Mouse (Mus musculus): ENCODE data around the gene Ffar3. TPM values are rescaled to one million over a fixed set of nuclear protein-coding genes. Genes with fewer than 3 reads are reported as not detected.
A peak's percentile ranks its signal among the peaks of the same experiment; 100 is the strongest.

The Ffar3 gene
- total and polyA plus RNA-seq, 3 experiments: not detected

DNA sequence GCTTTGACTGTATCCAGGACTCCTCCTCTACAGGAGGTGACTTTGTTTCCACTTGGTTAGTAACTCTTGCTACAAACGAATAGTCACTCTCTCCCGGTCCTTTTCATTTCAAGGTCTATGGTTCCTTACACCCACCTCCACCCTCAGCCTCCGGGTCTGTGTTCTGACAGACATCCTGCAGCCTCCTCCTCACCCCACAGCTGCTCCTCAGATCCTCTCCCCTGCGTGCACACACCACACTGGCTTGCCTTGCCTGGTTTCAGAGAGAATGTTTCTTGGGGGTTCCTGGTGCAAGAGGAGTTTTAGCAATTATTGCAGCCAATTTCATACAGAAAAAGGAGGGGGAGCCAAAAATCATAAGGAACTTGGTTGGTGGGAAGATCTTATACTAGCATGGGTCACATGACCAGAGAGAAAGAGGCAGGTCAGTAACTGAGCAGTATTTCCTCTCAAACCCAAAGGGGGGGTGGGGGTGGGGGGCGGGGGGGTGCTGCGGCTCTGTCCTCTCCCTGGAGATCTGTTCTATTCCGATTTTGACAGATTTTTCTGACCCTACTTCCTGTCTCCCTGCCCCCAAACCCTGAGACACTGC, 35.0 kb downstream of the Ffar3 start:
- TF ChIP-seq CTCF (IDR thresholded peaks at IDR 0.05): no peak
- no peak for TF ChIP-seq POLR2A (IDR thresholded peaks at IDR 0.05; ENCODE audit: insufficient read depth, low read depth, low read length)
- no peak for TF ChIP-seq EP300 (IDR thresholded peaks at IDR 0.05; ENCODE audit: insufficient read depth, low read depth, low read length)
- no peaks in the 10 kb centered on the region; the same call in 1 of the 2 replicates for H3K27me3 ChIP-seq (ENCODE audit: control insufficient read depth, insufficient read depth, low read length)
- no peak overlapping the region for H3K9ac ChIP-seq (ENCODE audit: low read depth, low read length)
- DNase-seq: no peak
- H3K4me3 ChIP-seq: no peak overlapping the region
- 48% methylated on average over 7 of the region's 7 CpGs for WGBS
- H3K27ac ChIP-seq: no peak overlapping the region
- H3K36me3 ChIP-seq (ENCODE audit: control insufficient read depth, insufficient read depth, low read length): no peaks in the 10 kb centered on the region
- intact Hi-C loops (cut with DNase I): no loop called here
- H3K4me1 ChIP-seq (ENCODE audit: control insufficient read depth, insufficient read depth, low read length): no peaks in the 10 kb centered on the region
- no peaks in the 10 kb centered on the region for H3K79me2 ChIP-seq (replicated peaks; ENCODE audit: control insufficient read depth, insufficient read depth, low read length)

DNA sequence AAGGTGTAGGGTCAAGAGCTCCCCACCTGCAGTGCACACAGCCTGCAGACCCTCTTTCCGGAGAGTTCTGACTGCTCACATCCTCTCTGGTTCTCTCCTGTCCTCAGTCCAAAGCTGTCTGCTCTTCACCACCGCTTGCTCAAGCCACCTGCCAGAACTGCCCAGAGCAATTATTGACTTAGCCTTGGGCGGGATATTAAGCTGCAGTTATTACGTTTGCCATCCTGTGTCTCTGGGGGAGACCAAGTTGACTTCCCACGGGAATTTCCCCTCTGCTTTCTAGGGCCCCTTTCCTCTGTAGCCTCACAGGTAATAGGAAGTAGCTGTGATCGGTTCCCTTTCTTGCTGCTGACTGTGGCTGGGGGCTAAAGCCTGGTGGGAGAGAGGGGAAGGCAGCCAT, 35.8 kb downstream of the Ffar3 start:
- no peak for DNase-seq
- no peak for TF ChIP-seq POLR2A (IDR thresholded peaks at IDR 0.05; ENCODE audit: insufficient read depth, low read depth, low read length)
- TF ChIP-seq EP300 (IDR thresholded peaks at IDR 0.05; ENCODE audit: insufficient read depth, low read depth, low read length): no peak
- TF ChIP-seq CTCF (IDR thresholded peaks at IDR 0.05): no peak
- H3K4me3 ChIP-seq: no peak overlapping the region
- intact Hi-C loops (cut with DNase I): no loop called here
- no peaks in the 10 kb centered on the region for H3K4me1 ChIP-seq (ENCODE audit: control insufficient read depth, insufficient read depth, low read length)
- H3K36me3 ChIP-seq (ENCODE audit: control insufficient read depth, insufficient read depth, low read length): no peaks in the 10 kb centered on the region
- no peaks in the 10 kb centered on the region for H3K79me2 ChIP-seq (replicated peaks; ENCODE audit: control insufficient read depth, insufficient read depth, low read length)
- WGBS: 52% methylated on average over 6 of the region's 6 CpGs
- no peak overlapping the region for H3K27ac ChIP-seq
- no peak overlapping the region for H3K9ac ChIP-seq (ENCODE audit: low read depth, low read length)
- no peaks in the 10 kb centered on the region; the same call in 1 of the 2 replicates for H3K27me3 ChIP-seq (ENCODE audit: control insufficient read depth, insufficient read depth, low read length)

DNA sequence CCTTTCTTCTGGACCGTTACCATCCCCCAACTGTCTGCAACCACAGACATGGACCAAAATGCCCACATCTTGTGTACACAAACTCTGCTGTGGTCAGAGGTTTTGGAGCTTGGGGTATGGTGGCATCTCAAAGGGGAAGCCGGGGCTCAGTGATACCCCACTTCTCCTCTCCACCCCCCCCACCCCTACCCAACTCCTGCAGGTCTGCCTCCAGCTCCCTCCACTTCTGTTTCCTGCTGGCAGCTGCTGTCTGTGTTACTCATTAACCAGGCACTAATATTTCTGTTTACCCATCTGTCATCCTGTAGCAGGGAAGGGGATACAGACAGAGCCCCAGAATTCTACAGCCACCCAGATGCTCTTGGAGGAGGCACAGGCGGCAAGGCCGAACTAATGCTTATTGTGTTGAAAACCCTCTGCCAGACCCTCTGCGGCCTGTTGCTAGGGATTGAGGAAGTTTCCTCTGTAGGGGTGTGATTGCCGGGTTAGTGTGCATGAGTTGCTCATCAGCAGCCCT, 43.6 kb downstream of the Ffar3 start:
- DNase-seq: no peak
- no peaks in the 10 kb centered on the region for H3K27me3 ChIP-seq (ENCODE audit: control insufficient read depth, insufficient read depth, low read length)
- H3K4me1 ChIP-seq (ENCODE audit: control insufficient read depth, insufficient read depth, low read length): no peaks in the 10 kb centered on the region
- H3K9ac ChIP-seq (ENCODE audit: low read depth, low read length): no peak overlapping the region
- TF ChIP-seq EP300 (IDR thresholded peaks at IDR 0.05; ENCODE audit: insufficient read depth, low read depth, low read length) (no peak), CTCF (IDR thresholded peaks at IDR 0.05) (no peak), POLR2A (IDR thresholded peaks at IDR 0.05; ENCODE audit: insufficient read depth, low read depth, low read length) (no peak)
- H3K79me2 ChIP-seq (replicated peaks; ENCODE audit: control insufficient read depth, insufficient read depth, low read length): no peaks in the 10 kb centered on the region
- H3K36me3 ChIP-seq (ENCODE audit: control insufficient read depth, insufficient read depth, low read length): no peaks in the 10 kb centered on the region
- no peak overlapping the region for H3K4me3 ChIP-seq
- no peak overlapping the region for H3K27ac ChIP-seq
- intact Hi-C loops (cut with DNase I): no loop called here
- 67% methylated on average over 6 of the region's 6 CpGs for WGBS

DNA sequence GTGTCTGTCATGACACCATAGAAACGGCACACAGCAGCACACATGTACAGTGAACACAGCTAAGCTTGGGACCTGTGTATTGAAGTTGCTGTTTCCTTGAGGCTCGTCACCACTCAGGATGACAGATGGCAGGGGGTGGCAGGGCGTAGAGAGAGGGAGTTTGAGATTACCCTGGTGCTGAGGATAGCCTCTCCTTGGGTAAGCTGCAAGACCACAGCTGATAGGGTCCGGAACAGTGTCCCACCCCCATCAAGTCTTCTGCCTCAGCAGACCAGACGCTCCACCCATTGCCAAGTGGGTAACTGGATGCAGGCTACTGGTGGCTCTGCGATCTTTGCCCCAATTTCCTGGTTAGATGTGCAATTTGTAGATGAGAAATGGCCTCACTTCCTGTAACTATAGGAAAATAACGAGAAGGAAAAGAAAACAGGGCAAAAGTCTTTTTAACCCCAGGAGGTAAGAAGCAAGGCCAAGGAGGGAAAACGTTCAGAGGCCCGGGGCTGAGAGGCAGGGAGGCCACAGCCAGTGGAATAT, 44.2 kb downstream of the Ffar3 start:
- intact Hi-C loops (cut with DNase I): no loop called here
- DNase-seq: no peak
- H3K4me1 ChIP-seq (ENCODE audit: control insufficient read depth, insufficient read depth, low read length): no peaks in the 10 kb centered on the region
- H3K36me3 ChIP-seq (ENCODE audit: control insufficient read depth, insufficient read depth, low read length): no peaks in the 10 kb centered on the region
- H3K79me2 ChIP-seq (replicated peaks; ENCODE audit: control insufficient read depth, insufficient read depth, low read length): no peaks in the 10 kb centered on the region
- WGBS: 35% methylated on average over 9 of the region's 9 CpGs
- no peak overlapping the region for H3K4me3 ChIP-seq
- no peak overlapping the region for H3K27ac ChIP-seq
- H3K27me3 ChIP-seq (ENCODE audit: control insufficient read depth, insufficient read depth, low read length): no peaks in the 10 kb centered on the region
- TF ChIP-seq POLR2A (IDR thresholded peaks at IDR 0.05; ENCODE audit: insufficient read depth, low read depth, low read length) (no peak), EP300 (IDR thresholded peaks at IDR 0.05; ENCODE audit: insufficient read depth, low read depth, low read length) (no peak), CTCF (IDR thresholded peaks at IDR 0.05) (no peak)
- H3K9ac ChIP-seq (ENCODE audit: low read depth, low read length): no peak overlapping the region

DNA sequence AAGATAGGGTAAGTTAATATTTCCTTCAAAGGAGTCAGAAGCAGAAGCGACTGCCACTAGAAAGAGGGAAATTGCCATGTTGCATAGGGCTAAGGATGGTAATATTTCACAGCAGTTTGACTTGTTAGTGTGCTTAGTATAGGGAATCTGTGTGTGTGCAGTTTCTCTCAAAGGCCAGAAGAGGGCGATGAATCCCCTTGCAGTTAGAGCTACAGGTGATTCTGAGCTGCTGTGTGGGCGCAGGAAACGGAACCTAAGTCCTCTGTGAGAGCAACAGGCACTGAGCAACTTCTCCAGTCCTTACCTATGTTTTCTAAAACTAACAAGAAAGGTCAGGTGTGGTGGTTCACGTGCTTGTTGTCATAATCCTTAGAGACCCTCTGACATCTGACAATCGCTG, 45.7 kb downstream of the Ffar3 start:
- H3K4me1 ChIP-seq (ENCODE audit: control insufficient read depth, insufficient read depth, low read length): no peaks in the 10 kb centered on the region
- no peaks in the 10 kb centered on the region for H3K36me3 ChIP-seq (ENCODE audit: control insufficient read depth, insufficient read depth, low read length)
- no peaks in the 10 kb centered on the region for H3K27me3 ChIP-seq (ENCODE audit: control insufficient read depth, insufficient read depth, low read length)
- H3K79me2 ChIP-seq (replicated peaks; ENCODE audit: control insufficient read depth, insufficient read depth, low read length): no peaks in the 10 kb centered on the region
- no peak overlapping the region for H3K4me3 ChIP-seq
- 50% methylated on average over 6 of the region's 6 CpGs for WGBS
- intact Hi-C loops (cut with DNase I): no loop called here
- DNase-seq: no peak
- H3K9ac ChIP-seq (ENCODE audit: low read depth, low read length): no peak overlapping the region
- no peak overlapping the region for H3K27ac ChIP-seq
- peak; percentile 28 for TF ChIP-seq CTCF (IDR thresholded peaks at IDR 0.05)
- TF ChIP-seq POLR2A (IDR thresholded peaks at IDR 0.05; ENCODE audit: insufficient read depth, low read depth, low read length): no peak

DNA sequence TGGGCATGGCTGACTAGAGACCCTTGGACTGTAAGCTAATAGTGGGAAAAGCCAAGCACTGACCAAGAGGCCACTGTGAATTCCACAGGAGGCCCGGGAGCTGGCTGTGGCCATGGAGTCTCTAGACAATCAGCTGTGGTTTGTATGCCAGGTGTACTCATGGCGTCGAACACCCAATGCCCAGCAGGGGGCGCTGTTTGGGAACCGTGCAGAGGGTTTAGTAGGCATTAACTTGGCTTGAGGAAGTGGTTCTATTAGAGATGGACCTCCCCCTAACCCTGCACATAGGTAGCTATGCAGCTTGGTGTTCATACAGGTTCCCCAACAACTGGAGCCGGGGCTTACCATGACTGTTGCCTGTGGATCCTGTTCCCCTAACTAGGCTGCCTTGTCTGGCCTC, 50.1 kb downstream of the Ffar3 start:
- Histone ChIP-seq H3K79me2 (replicated peaks; ENCODE audit: control insufficient read depth, insufficient read depth, low read length) (no peaks in the 10 kb centered on the region), H3K4me1 (ENCODE audit: control insufficient read depth, insufficient read depth, low read length) (no peaks in the 10 kb centered on the region), H3K27ac (no peak overlapping the region), H3K4me3 (no peak overlapping the region), H3K36me3 (ENCODE audit: control insufficient read depth, insufficient read depth, low read length) (no peaks in the 10 kb centered on the region), H3K27me3 (ENCODE audit: control insufficient read depth, insufficient read depth, low read length) (no peaks in the 10 kb centered on the region), H3K9ac (ENCODE audit: low read depth, low read length) (no peak overlapping the region)
- peak; percentile 48 for TF ChIP-seq CTCF (IDR thresholded peaks at IDR 0.05)
- no peak for TF ChIP-seq EP300 (IDR thresholded peaks at IDR 0.05; ENCODE audit: insufficient read depth, low read depth, low read length)
- intact Hi-C loops (cut with DNase I): no loop called here
- 45% methylated on average over 6 of the region's 6 CpGs for WGBS
- peak in 1 of 2 experiments; percentile 23 for DNase-seq

Other genes starting within 250 kb of the Ffar3 start
- under 1 TPM in 1 of 2 experiments, not detected in 1; 0.36 TPM for gene Upk1a, start 243.3 kb downstream of the Ffar3 start, total RNA-seq (2021)
- gene Upk1a, start 243.3 kb downstream of the Ffar3 start, polyA plus RNA-seq (2012; rRNA removed): 2.8 and 4.8 TPM in 2 replicates
- 1,000 to 10,000 TPM; 4,061 to 4,696 TPM for gene Cox6b1, start 230.0 kb downstream of the Ffar3 start, total RNA-seq (2021)
- gene Cox6b1, start 230.0 kb downstream of the Ffar3 start, polyA plus RNA-seq (2012; rRNA removed): 1,860 and 2,330 TPM in 2 replicates
- not detected for gene Etv2, start 220.3 kb downstream of the Ffar3 start, total RNA-seq (2021)
- gene Etv2, start 220.3 kb downstream of the Ffar3 start, polyA plus RNA-seq (2012; rRNA removed): not detected in 2 replicates
- 10 to 100 TPM; 47.7 to 51.3 TPM for gene Rbm42, start 205.9 kb downstream of the Ffar3 start, total RNA-seq (2021)
- gene Rbm42, start 205.9 kb downstream of the Ffar3 start, polyA plus RNA-seq (2012; rRNA removed): 25.8 and 29.1 TPM in 2 replicates
- 1 to 10 TPM; 3.3 to 3.9 TPM for gene Haus5, start 191.2 kb downstream of the Ffar3 start, total RNA-seq (2021)
- gene Haus5, start 191.2 kb downstream of the Ffar3 start, polyA plus RNA-seq (2012; rRNA removed): 3.7 and 4.9 TPM in 2 replicates
- under 1 TPM in 1 of 2 experiments, not detected in 1; 0.52 TPM for gene Pmis2, start 184.6 kb downstream of the Ffar3 start, total RNA-seq (2021)
- gene Pmis2, start 184.6 kb downstream of the Ffar3 start, polyA plus RNA-seq (2012; rRNA removed): not detected in 2 replicates
- gene 2200002J24Rik, start 157.3 kb downstream of the Ffar3 start, total RNA-seq (2021): not detected
- gene 2200002J24Rik, start 157.3 kb downstream of the Ffar3 start, polyA plus RNA-seq (2012; rRNA removed): 0.35 TPM in 1 of 2 replicates, not detected in the other
- gene Atp4a, start 144.0 kb downstream of the Ffar3 start, total RNA-seq (2021): under 1 TPM; 0.10 to 0.32 TPM
- gene Atp4a, start 144.0 kb downstream of the Ffar3 start, polyA plus RNA-seq (2012; rRNA removed): not detected in 2 replicates
- gene Tmem147, start 126.6 kb downstream of the Ffar3 start, total RNA-seq (2021): 100 to 1,000 TPM; 219 to 241 TPM
- gene Tmem147, start 126.6 kb downstream of the Ffar3 start, polyA plus RNA-seq (2012; rRNA removed): 293 and 357 TPM in 2 replicates
- gene Gapdhs, start 112.5 kb downstream of the Ffar3 start, total RNA-seq (2021): not detected
- 1.1 and 1.7 TPM in 2 replicates for gene Gapdhs, start 112.5 kb downstream of the Ffar3 start, polyA plus RNA-seq (2012; rRNA removed)
- 1 to 10 TPM; 1.8 to 2.3 TPM for gene Sbsn, start 104.7 kb downstream of the Ffar3 start, total RNA-seq (2021)
- gene Sbsn, start 104.7 kb downstream of the Ffar3 start, polyA plus RNA-seq (2012; rRNA removed): 1.6 and 1.7 TPM in 2 replicates
- gene Dmkn, start 92.4 kb downstream of the Ffar3 start, total RNA-seq (2021): 1 to 10 TPM in 1 of 2 experiments, under 1 TPM in 1; 0.84 to 1.6 TPM
- gene Dmkn, start 92.4 kb downstream of the Ffar3 start, polyA plus RNA-seq (2012; rRNA removed): 7.2 and 8.8 TPM in 2 replicates
- gene Krtdap, start 68.3 kb downstream of the Ffar3 start, total RNA-seq (2021): not detected
- not detected in 2 replicates for gene Krtdap, start 68.3 kb downstream of the Ffar3 start, polyA plus RNA-seq (2012; rRNA removed)
- gene Ffar2, start 32.4 kb downstream of the Ffar3 start, total RNA-seq (2021): not detected
- gene Ffar2, start 32.4 kb downstream of the Ffar3 start, polyA plus RNA-seq (2012; rRNA removed): 0.18 and 0.61 TPM in 2 replicates
- gene Ffar1, start 5.4 kb upstream of the Ffar3 start, total RNA-seq (2021): not detected
- 0.20 TPM in 1 of 2 replicates, not detected in the other for gene Ffar1, start 5.4 kb upstream of the Ffar3 start, polyA plus RNA-seq (2012; rRNA removed)
- 1 to 10 TPM in 1 of 2 experiments, under 1 TPM in 1; 0.57 to 1.3 TPM for gene Cd22, start 24.2 kb upstream of the Ffar3 start, total RNA-seq (2021)
- 1.1 and 8.1 TPM in 2 replicates for gene Cd22, start 24.2 kb upstream of the Ffar3 start, polyA plus RNA-seq (2012; rRNA removed)
- not detected for gene Mag, start 58.7 kb upstream of the Ffar3 start, total RNA-seq (2021)
- gene Mag, start 58.7 kb upstream of the Ffar3 start, polyA plus RNA-seq (2012; rRNA removed): 0.27 and 0.32 TPM in 2 replicates
- 1 to 10 TPM; 2.8 to 4.5 TPM for gene Hamp2, start 68.5 kb upstream of the Ffar3 start, total RNA-seq (2021)
- 2.1 and 4.7 TPM in 2 replicates for gene Hamp2, start 68.5 kb upstream of the Ffar3 start, polyA plus RNA-seq (2012; rRNA removed)
- 10 to 100 TPM; 11.8 to 14.2 TPM for gene Hamp, start 87.9 kb upstream of the Ffar3 start, total RNA-seq (2021)
- gene Hamp, start 87.9 kb upstream of the Ffar3 start, polyA plus RNA-seq (2012; rRNA removed): 114 and 141 TPM in 2 replicates
- gene Usf2, start 100.6 kb upstream of the Ffar3 start, total RNA-seq (2021): 100 to 1,000 TPM; 103 to 110 TPM
- 124 and 135 TPM in 2 replicates for gene Usf2, start 100.6 kb upstream of the Ffar3 start, polyA plus RNA-seq (2012; rRNA removed)
- 1 to 10 TPM; 3.7 to 4.3 TPM for gene Lsr, start 117.3 kb upstream of the Ffar3 start, total RNA-seq (2021)
- gene Lsr, start 117.3 kb upstream of the Ffar3 start, polyA plus RNA-seq (2012; rRNA removed): 5.6 and 7.6 TPM in 2 replicates
- gene Fam187b, start 117.6 kb upstream of the Ffar3 start, total RNA-seq (2021): not detected
- gene Fam187b, start 117.6 kb upstream of the Ffar3 start, polyA plus RNA-seq (2012; rRNA removed): 0.29 and 0.53 TPM in 2 replicates
- 10 to 100 TPM; 30.5 to 31.1 TPM for gene Fxyd5, start 186.3 kb upstream of the Ffar3 start, total RNA-seq (2021)
- gene Fxyd5, start 186.3 kb upstream of the Ffar3 start, polyA plus RNA-seq (2012; rRNA removed): 45.0 and 55.2 TPM in 2 replicates
- 1 to 10 TPM in 1 of 2 experiments, under 1 TPM in 1; 0.63 to 1.5 TPM for gene Fxyd7, start 195.3 kb upstream of the Ffar3 start, total RNA-seq (2021)
- gene Fxyd7, start 195.3 kb upstream of the Ffar3 start, polyA plus RNA-seq (2012; rRNA removed): 2.9 and 3.4 TPM in 2 replicates
- gene Fxyd1, start 201.0 kb upstream of the Ffar3 start, total RNA-seq (2021): 100 to 1,000 TPM; 839 to 985 TPM
- gene Fxyd1, start 201.0 kb upstream of the Ffar3 start, polyA plus RNA-seq (2012; rRNA removed): 1,788 and 1,851 TPM in 2 replicates
- gene Lgi4, start 203.2 kb upstream of the Ffar3 start, total RNA-seq (2021): 1 to 10 TPM; 3.8 to 3.9 TPM
- 5.4 and 6.5 TPM in 2 replicates for gene Lgi4, start 203.2 kb upstream of the Ffar3 start, polyA plus RNA-seq (2012; rRNA removed)
- gene Fxyd3, start 220.5 kb upstream of the Ffar3 start, total RNA-seq (2021): 1 to 10 TPM; 1.6 to 2.5 TPM
- 4.9 and 5.5 TPM in 2 replicates for gene Fxyd3, start 220.5 kb upstream of the Ffar3 start, polyA plus RNA-seq (2012; rRNA removed)